Mouse (Mus musculus) megakaryocyte-erythroid progenitor cell, adult 5 weeks (primary cell): Measurements from ENCODE around the gene Elavl2. TPM values are rescaled to one million over a fixed set of nuclear protein-coding genes. Genes with fewer than 3 reads are reported as not detected.

ENCODE experiments used
- polyA plus RNA-seq: library from polyadenylated mRNA; stranded (reverse); fragments of >175 nt; gene quantifications from 2 replicates; pipeline ENCODE4 v1.2.3, GENCODE M21; 2012

The Elavl2 gene
- not detected in 2 replicates for polyA plus RNA-seq

DNA sequence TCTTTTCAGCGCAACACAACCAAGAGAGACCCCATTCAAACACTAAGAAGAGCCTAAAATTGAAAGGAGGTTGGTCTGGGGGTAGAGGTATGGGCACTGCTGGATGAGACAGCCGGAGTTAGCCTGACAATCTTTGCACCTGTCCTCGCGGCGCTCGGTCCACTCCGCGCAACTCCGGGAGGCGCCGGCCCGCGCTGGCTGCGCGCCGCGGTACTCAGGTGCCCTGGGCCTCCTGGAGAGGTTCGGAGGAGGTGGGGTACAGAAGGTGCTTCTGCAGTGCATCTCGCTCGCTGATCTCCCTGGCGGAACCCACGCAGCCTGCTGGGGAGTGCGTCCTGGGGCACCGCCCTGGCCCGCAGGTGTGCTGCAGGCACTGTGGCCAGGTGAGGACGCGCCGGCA lies at the start of gene Elavl2:
Gene Elavl2 (minus strand): TSS at position 363 of the 400 bp plus-strand sequence.

